Mouse (Mus musculus): ENCODE measurements around the gene Pigf.

- TF ChIP-seq CTCF (IDR thresholded peaks at IDR 0.05; ENCODE audit: insufficient read depth, low read length) (no peak), POLR2A (IDR thresholded peaks at IDR 0.05; ENCODE audit: borderline replicate concordance, extremely low read depth, low read depth, low read length) (no peak)
Observed at GRCm38 (mm10) chr17:86988161-86988560, 37.0 kb downstream of the Pigf start.
